Mouse (Mus musculus) kidney, embryonic 16.5 days (tissue): ENCODE measurements around the gene Ptprt. TPM values are rescaled to one million over a fixed set of nuclear protein-coding genes. Genes with fewer than 3 reads are reported as not detected.

Experiments used
- ATAC-seq: fragments of 200-750 bp; cut with Nextera tagmentation; 2 replicates; pipeline ENCODE4 v1.8.0; 2017; ENCODE audit warnings: moderate TSS enrichment; ENCODE audit not compliant: low FRiP score, low TSS enrichment
- H3K27ac ChIP-seq: fragments of 300-500 bp; sonication (generic); 2 replicates; pipeline ENCODE4 v1.5.1; 2014; ENCODE audit warnings: low read length
- H3K27me3 ChIP-seq: fragments of 300-500 bp; sonication (generic); 2 replicates; pipeline ENCODE4 v1.6.1; 2014; ENCODE audit warnings: low read length, control low read depth, mixed read lengths; ENCODE audit not compliant: insufficient read depth
- H3K36me3 ChIP-seq: fragments of 300-500 bp; sonication (generic); 2 replicates; pipeline ENCODE4 v1.6.1; 2014; ENCODE audit warnings: low read length, control low read depth, mixed read lengths; ENCODE audit not compliant: insufficient read depth
- H3K4me1 ChIP-seq: fragments of 300-500 bp; sonication (generic); 2 replicates; pipeline ENCODE4 v1.6.1; 2014; ENCODE audit warnings: low read length, control low read depth, mixed read lengths; ENCODE audit not compliant: insufficient read depth
- H3K4me2 ChIP-seq: fragments of 300-500 bp; sonication (generic); replicated peaks from 2 replicates; pipeline ENCODE4 v1.6.1; 2014; ENCODE audit warnings: low read depth, low read length
- H3K4me3 ChIP-seq: fragments of 300-500 bp; sonication (generic); 2 replicates; pipeline ENCODE4 v1.5.1; 2014; ENCODE audit warnings: mild to moderate bottlenecking, low read length
- H3K9ac ChIP-seq: fragments of 300-500 bp; sonication (generic); replicated peaks from 2 replicates; pipeline ENCODE4 v1.6.1; 2014; ENCODE audit warnings: low read length
- H3K9me3 ChIP-seq: fragments of 300-500 bp; sonication (generic); 2 replicates; pipeline ENCODE4 v1.6.1; 2016; ENCODE audit warnings: low read length, control low read depth
- WGBS: fragments of 180-500 bp; shearing (Covaris S2); extraction: QIAGEN DNeasy Blood & Tissue Kit; methylation state at CpG from one replicate; pipeline ENCODE4 v1.1.7; 2014; 5-methylcytosine and 5-hydroxymethylcytosine counted together
- polyA plus RNA-seq: library from polyadenylated mRNA; unstranded; fragments of >200 nt; fragmentation: Nextera tagmentation; extraction: Ambion mirVana; gene quantifications from 2 replicates; pipeline ENCODE4 v1.2.1, GENCODE M21; 2015

The Ptprt gene
- polyA plus RNA-seq, 1 experiment from 2014 or later, result 3.2 TPM

- ATAC-seq, result no peak
- Histone ChIP-seq H3K9me3 (no peaks in the 10 kb centered on the region), H3K9ac (no peak overlapping the region), H3K27me3 (no peaks in the 10 kb centered on the region; the same call in 1 of the 2 replicates), H3K4me2 (no peak overlapping the region), H3K4me1 (no peaks in the 10 kb centered on the region), H3K36me3 (no peaks in the 10 kb centered on the region), H3K27ac (no peak overlapping the region), H3K4me3 (no peak overlapping the region)
- WGBS, result 28% methylated on average over 7 of the region's 7 CpGs
Measured at GRCm38 (mm10) chr2:162531638-162532037, 129.3 kb downstream of the Ptprt start.

DNA sequence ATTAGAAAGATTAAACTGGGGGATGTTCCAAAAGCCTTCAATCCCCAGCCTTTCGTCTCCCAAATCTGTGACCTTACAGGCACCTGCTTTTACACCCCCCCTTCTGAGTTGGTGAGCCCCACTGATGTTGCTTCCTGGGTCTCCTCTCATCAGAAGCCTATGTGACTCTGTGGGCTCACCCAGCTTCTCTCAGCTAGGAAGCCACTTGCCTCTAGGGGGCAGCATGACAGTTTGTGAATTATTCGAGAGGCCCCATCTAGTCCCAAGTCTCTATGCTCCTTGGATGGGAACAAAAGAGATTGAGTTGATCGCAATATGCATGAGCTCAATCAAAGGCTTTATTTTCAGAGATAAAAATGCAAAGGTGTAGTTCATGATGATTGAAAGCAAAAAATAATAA is 132.0 kb downstream of the Ptprt start:
- Histone ChIP-seq H3K9me3 (no peaks in the 10 kb centered on the region), H3K9ac (no peak overlapping the region), H3K4me1 (no peaks in the 10 kb centered on the region), H3K4me3 (no peak overlapping the region), H3K27ac (no peak overlapping the region), H3K4me2 (no peak overlapping the region), H3K36me3 (no peaks in the 10 kb centered on the region), H3K27me3 (no peaks in the 10 kb centered on the region; the same call in 1 of the 2 replicates)
- no peak for ATAC-seq
- 87% methylated on average over 3 of the region's 3 CpGs for WGBS

DNA sequence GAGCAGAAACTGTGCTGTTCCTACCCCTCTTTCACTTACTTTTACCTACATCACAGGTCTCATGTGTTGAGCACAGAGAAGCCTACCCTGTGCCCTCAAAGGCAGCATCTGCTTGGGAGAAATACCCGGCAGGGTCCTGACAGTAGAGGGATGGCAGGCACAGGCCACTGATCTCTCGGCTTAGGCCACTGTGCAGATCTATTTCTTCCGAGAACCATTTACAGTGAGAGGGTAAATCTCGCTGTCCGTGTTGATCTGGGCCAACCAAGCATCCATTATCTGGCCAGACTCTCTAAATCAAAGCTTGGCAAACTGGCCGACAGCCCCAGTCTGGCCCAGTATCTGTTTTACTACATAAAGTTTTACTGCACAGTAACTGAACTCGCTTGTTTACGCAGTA is 145.0 kb downstream of the Ptprt start:
- Histone ChIP-seq H3K4me2 (no peak overlapping the region), H3K27me3 (no peaks in the 10 kb centered on the region), H3K4me1 (no peaks in the 10 kb centered on the region), H3K9me3 (no peaks in the 10 kb centered on the region), H3K27ac (no peak overlapping the region), H3K4me3 (no peak overlapping the region), H3K9ac (no peak overlapping the region), H3K36me3 (no peaks in the 10 kb centered on the region)
- ATAC-seq, result peak; percentile 51; the same call in 1 of the 2 replicates
- 35% methylated on average over 8 of the region's 8 CpGs for WGBS

DNA sequence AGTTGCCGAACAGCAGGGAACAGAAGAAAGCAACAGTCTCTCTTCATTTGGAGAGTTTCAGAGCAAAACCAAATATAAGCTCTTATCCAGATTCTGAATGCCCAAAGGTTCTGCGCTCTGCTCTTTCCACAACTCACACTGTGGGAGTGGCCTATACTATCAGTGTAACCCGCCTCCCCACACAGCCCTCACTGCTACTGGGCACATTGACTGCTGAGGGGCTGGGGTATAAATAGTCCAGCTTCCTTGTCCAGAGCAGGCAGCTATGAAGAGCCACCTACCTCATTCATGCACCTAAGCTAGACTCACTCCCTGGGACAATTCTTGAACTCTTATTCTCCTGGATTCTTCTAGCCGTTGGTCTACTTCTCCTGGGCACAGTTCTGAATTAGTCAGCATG is 147.9 kb downstream of the Ptprt start:
- WGBS, result 81% methylated on average over 4 of the region's 4 CpGs
- H3K9ac ChIP-seq, result no peak overlapping the region
- H3K36me3 ChIP-seq, result no peaks in the 10 kb centered on the region
- no peak overlapping the region for H3K4me3 ChIP-seq
- H3K27ac ChIP-seq, result no peak overlapping the region
- no peak overlapping the region for H3K4me2 ChIP-seq
- H3K9me3 ChIP-seq, result no peaks in the 10 kb centered on the region
- 0 out of 2 replicates have a peak, but pooled peaks cover 4% of the 10 kb centered on the region for H3K4me1 ChIP-seq
- 0 out of 2 replicates have a peak, but pooled peaks cover 3% of the 10 kb centered on the region for H3K27me3 ChIP-seq
- ATAC-seq, result no peak

DNA sequence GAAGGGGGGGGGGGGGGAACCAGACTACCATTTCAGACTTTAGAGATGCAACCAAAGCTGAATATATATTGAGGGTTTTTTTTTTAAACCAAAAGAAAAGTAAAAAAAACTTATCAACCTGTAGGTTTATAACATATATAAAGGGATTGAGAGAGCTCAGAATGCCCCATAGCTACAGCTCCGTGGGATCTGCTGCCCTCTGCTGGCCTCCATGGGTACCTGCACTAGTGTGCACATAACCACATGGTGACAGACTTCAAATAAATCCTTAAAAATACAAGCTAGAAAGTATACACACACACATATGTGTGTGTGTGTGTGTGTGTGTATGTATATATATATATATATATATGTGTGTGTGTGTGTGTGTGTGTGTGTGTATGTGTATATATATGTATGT is 148.9 kb downstream of the Ptprt start:
- WGBS, result 76% methylated on average over 1 of the region's 1 CpGs

GRCm38 (mm10) chr2:162509016-162509415 is 151.9 kb downstream of the Ptprt start:
- WGBS, result 86% methylated on average over 5 of the region's 5 CpGs
- no peak overlapping the region for H3K9ac ChIP-seq
- ATAC-seq, result no peak
- H3K27me3 ChIP-seq, result 0 out of 2 replicates have a peak, but pooled peaks cover 3% of the 10 kb centered on the region
- H3K4me3 ChIP-seq, result no peak overlapping the region
- H3K36me3 ChIP-seq, result no peaks in the 10 kb centered on the region
- H3K9me3 ChIP-seq, result no peaks in the 10 kb centered on the region
- no peak overlapping the region for H3K27ac ChIP-seq
- no peak overlapping the region for H3K4me2 ChIP-seq
- peaks cover 9% of the 10 kb centered on the region; the same call in 1 of the 2 replicates for H3K4me1 ChIP-seq

More for the DNA sequence above, 148.9 kb downstream of the Ptprt start:
- no peak for ATAC-seq
- H3K36me3 ChIP-seq, result no peaks in the 10 kb centered on the region
- H3K27me3 ChIP-seq, result 0 out of 2 replicates have a peak, but pooled peaks cover 3% of the 10 kb centered on the region
- H3K4me1 ChIP-seq, result 0 out of 2 replicates have a peak, but pooled peaks cover 6% of the 10 kb centered on the region
- no peak overlapping the region for H3K27ac ChIP-seq
- H3K4me3 ChIP-seq, result no peak overlapping the region
- H3K9me3 ChIP-seq, result no peaks in the 10 kb centered on the region
- H3K4me2 ChIP-seq, result no peak overlapping the region
- H3K9ac ChIP-seq, result no peak overlapping the region

DNA sequence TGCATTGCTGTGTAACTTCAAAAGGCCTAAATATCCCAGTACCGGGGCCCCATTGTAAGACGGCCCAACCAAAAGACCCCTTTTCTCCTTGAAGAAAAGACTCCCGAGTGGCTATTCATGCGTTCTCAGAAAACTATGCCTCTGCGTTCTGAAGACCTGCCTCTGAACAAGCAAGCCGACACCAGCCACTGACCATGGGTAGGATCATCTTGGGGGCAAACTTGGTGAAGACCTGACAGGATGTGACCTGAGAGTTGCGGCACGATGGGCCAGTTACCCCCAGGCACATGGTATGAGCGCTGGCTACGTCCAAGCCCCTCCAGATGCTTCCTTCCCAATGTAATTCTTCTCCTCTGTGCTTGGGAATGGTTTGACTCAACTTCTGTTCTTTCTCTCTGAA is 153.3 kb downstream of the Ptprt start:
- Histone ChIP-seq H3K27me3 (0 out of 2 replicates have a peak, but pooled peaks cover 3% of the 10 kb centered on the region), H3K9ac (no peak overlapping the region), H3K27ac (no peak overlapping the region), H3K4me3 (no peak overlapping the region), H3K9me3 (no peaks in the 10 kb centered on the region), H3K4me2 (no peak overlapping the region), H3K4me1 (peaks cover 9% of the 10 kb centered on the region; the same call in 1 of the 2 replicates), H3K36me3 (no peaks in the 10 kb centered on the region)
- WGBS, result 63% methylated on average over 10 of the region's 10 CpGs
- no peak for ATAC-seq

DNA sequence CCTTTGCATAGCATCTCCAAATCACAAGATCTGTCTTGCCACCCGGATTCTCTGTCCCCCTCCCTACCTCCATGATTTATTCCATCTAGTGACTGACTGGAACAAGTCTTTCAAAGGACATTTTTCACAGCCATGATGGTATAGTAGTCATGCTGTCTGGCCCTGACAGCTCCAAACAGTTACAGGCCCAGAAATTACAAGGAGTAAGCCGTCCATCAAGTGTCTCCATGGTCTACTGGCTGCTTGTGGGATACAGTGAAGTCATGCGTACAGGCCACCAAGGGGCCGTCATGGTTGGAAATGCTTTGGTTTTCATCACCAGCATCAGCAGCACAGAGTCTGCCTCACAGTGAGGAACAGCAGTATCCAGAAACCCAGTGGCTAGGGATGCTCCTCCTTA is 156.1 kb downstream of the Ptprt start:
- Histone ChIP-seq H3K27me3 (0 out of 2 replicates have a peak, but pooled peaks cover 3% of the 10 kb centered on the region), H3K4me2 (no peak overlapping the region), H3K36me3 (no peaks in the 10 kb centered on the region), H3K27ac (no peak overlapping the region), H3K4me1 (peaks cover 9% of the 10 kb centered on the region; the same call in 1 of the 2 replicates), H3K9me3 (no peaks in the 10 kb centered on the region), H3K9ac (no peak overlapping the region), H3K4me3 (no peak overlapping the region)
- ATAC-seq, result peak; percentile 86
- WGBS, result 31% methylated on average over 4 of the region's 4 CpGs

GRCm38 (mm10) chr2:162499501-162499915 is 161.4 kb downstream of the Ptprt start:
- H3K9ac ChIP-seq, result no peak overlapping the region
- no peaks in the 10 kb centered on the region for H3K36me3 ChIP-seq
- H3K9me3 ChIP-seq, result no peaks in the 10 kb centered on the region
- WGBS, result 85% methylated on average over 9 of the region's 9 CpGs
- H3K4me2 ChIP-seq, result no peak overlapping the region
- no peak overlapping the region for H3K27ac ChIP-seq
- no peaks in the 10 kb centered on the region for H3K27me3 ChIP-seq
- no peak overlapping the region for H3K4me3 ChIP-seq
- no peaks in the 10 kb centered on the region for H3K4me1 ChIP-seq
- ATAC-seq, result no peak

DNA sequence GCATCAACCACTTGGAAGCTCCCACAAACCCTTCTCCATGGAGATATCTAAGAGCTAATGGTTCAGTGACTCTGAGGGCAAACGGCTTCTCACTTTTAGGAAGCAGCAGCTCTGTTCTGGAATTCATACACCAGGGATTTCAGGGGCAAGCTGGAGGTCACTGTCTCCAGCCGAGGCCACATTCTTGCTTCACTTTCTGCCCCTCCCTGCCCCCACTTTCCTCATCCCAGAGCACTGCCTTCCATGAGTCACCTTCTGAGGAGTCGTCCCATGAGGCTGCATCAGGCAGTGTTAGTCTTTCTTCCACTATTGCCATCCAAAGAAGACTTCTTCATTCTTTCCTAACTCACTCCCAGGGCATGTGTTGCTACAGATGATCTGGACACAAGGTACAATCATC is 162.8 kb downstream of the Ptprt start:
- Histone ChIP-seq H3K27me3 (no peaks in the 10 kb centered on the region), H3K27ac (no peak overlapping the region), H3K9ac (no peak overlapping the region), H3K4me1 (no peaks in the 10 kb centered on the region), H3K4me2 (no peak overlapping the region), H3K4me3 (no peak overlapping the region), H3K9me3 (no peaks in the 10 kb centered on the region), H3K36me3 (no peaks in the 10 kb centered on the region)
- WGBS, result 39% methylated on average over 3 of the region's 3 CpGs
- no peak for ATAC-seq
